Mouse (Mus musculus) forebrain, embryonic 14.5 days (tissue): ENCODE data around the gene Psmd4. TPM values are rescaled to one million over a fixed set of nuclear protein-coding genes. Genes with fewer than 3 reads are reported as not detected.
A peak's percentile ranks its signal among the peaks of the same experiment; 100 is the strongest.

ENCODE experiments used
- ATAC-seq: fragments of 200-750 bp; cut with Nextera tagmentation; 2 replicates; pipeline ENCODE4 v1.8.0; 2017; ENCODE audit warnings: mild to moderate bottlenecking, moderate library complexity
- DNase-seq: peaks from one replicate; pipeline ENCODE4 v3.0.0-alpha.2; 2015; ENCODE audit warnings: low spot score
- H3K27ac ChIP-seq: fragments of 300-500 bp; sonication (generic); 2 replicates; pipeline ENCODE4 v1.5.1; 2014; ENCODE audit warnings: low read depth, mild to moderate bottlenecking, control low read depth, low read length, moderate library complexity
- H3K27me3 ChIP-seq: fragments of 300-500 bp; sonication (generic); replicated peaks from 2 replicates; pipeline ENCODE4 v1.6.1; 2014; ENCODE audit warnings: low read length, control low read depth, mixed read lengths; ENCODE audit not compliant: control insufficient read depth, insufficient read depth
- H3K36me3 ChIP-seq: fragments of 300-500 bp; sonication (generic); 2 replicates; pipeline ENCODE4 v1.6.1; 2014; ENCODE audit warnings: low read length, control low read depth; ENCODE audit not compliant: control insufficient read depth, insufficient read depth
- H3K4me1 ChIP-seq: fragments of 300-500 bp; sonication (generic); 2 replicates; pipeline ENCODE4 v1.6.1; 2014; ENCODE audit warnings: antibody characterized with exemption, low read length, control low read depth; ENCODE audit not compliant: control insufficient read depth, insufficient read depth
- H3K4me2 ChIP-seq: fragments of 300-500 bp; sonication (generic); 2 replicates; pipeline ENCODE4 v1.6.1; 2014; ENCODE audit warnings: mild to moderate bottlenecking, control low read depth, low read length
- H3K4me3 ChIP-seq: fragments of 300-500 bp; sonication (generic); 2 replicates; pipeline ENCODE4 v1.5.1; 2014; ENCODE audit warnings: low read depth, low read length, control low read depth
- H3K9ac ChIP-seq: fragments of 300-500 bp; sonication (generic); 2 replicates; pipeline ENCODE4 v1.6.1; 2014; ENCODE audit warnings: mild to moderate bottlenecking, low read length, control low read depth, moderate library complexity
- H3K9me3 ChIP-seq: fragments of 300-500 bp; sonication (generic); replicated peaks from 2 replicates; pipeline ENCODE4 v1.6.1; 2016; ENCODE audit warnings: low read length, control low read depth, mixed read lengths; ENCODE audit not compliant: control insufficient read depth
- WGBS: fragments of 180-500 bp; shearing (Covaris S2); extraction: QIAGEN DNeasy Blood & Tissue Kit; methylation state at CpG from one replicate; pipeline ENCODE4 v1.1.7; 2014; 5-methylcytosine and 5-hydroxymethylcytosine counted together
- polyA plus RNA-seq: library from polyadenylated mRNA; unstranded; fragments of >200 nt; fragmentation: Nextera tagmentation; extraction: Ambion mirVana; gene quantifications from 2 replicates; pipeline ENCODE4 v1.2.1, GENCODE M21; 2014

Gene Psmd4
- polyA plus RNA-seq, 1 experiment from 2014 or later, result 334 TPM

GRCm38 (mm10) chr3:95054481-95055260 is 12.3 kb upstream of the Psmd4 start:
- Histone ChIP-seq H3K4me1 (no peaks in the 10 kb centered on the region), H3K4me2 (no peak overlapping the region), H3K36me3 (peaks cover 22% of the 10 kb centered on the region), H3K9me3 (no peaks in the 10 kb centered on the region), H3K4me3 (no peak overlapping the region), H3K27ac (no peak overlapping the region), H3K27me3 (no peaks in the 10 kb centered on the region), H3K9ac (no peak overlapping the region)
- peak; percentile 34 for DNase-seq
- 48% methylated on average over 10 of the region's 10 CpGs for WGBS
- ATAC-seq, result no peak

- 35% methylated on average over 3 of the region's 3 CpGs for WGBS
- H3K4me3 ChIP-seq, result no peak overlapping the region
- ATAC-seq, result peak; percentile 20; the same call in 1 of the 2 replicates
These were observed 11.3 kb upstream of the Psmd4 start for GRCm38 (mm10) chr3:95053701-95054100.

GRCm38 (mm10) chr3:95052959-95053358 is 10.5 kb upstream of the Psmd4 start:
- DNase-seq (peak; percentile 84), ATAC-seq (peak; percentile 52; the same call in 1 of the 2 replicates)
- Histone ChIP-seq H3K27ac (no peak overlapping the region), H3K9ac (no peak overlapping the region), H3K4me3 (no peak overlapping the region), H3K4me2 (no peak overlapping the region), H3K9me3 (no peaks in the 10 kb centered on the region), H3K4me1 (no peaks in the 10 kb centered on the region), H3K36me3 (peaks cover 4% of the 10 kb centered on the region), H3K27me3 (no peaks in the 10 kb centered on the region)
- WGBS, result 43% methylated on average over 1 of the region's 1 CpGs

More at GRCm38 (mm10) chr3:95053701-95054100, 11.3 kb upstream of the Psmd4 start:
- Histone ChIP-seq H3K4me2 (no peak overlapping the region), H3K27ac (no peak overlapping the region), H3K36me3 (peaks cover 12% of the 10 kb centered on the region), H3K9ac (no peak overlapping the region), H3K27me3 (no peaks in the 10 kb centered on the region), H3K4me1 (no peaks in the 10 kb centered on the region), H3K9me3 (no peaks in the 10 kb centered on the region)
- DNase-seq, result peak; percentile 72

GRCm38 (mm10) chr3:95047914-95048313 is 5.5 kb upstream of the Psmd4 start:
- H3K9ac ChIP-seq, result no peak overlapping the region

GRCm38 (mm10) chr3:95046462-95047057 is 4.1 kb upstream of the Psmd4 start:
- Histone ChIP-seq H3K27me3 (no peaks in the 10 kb centered on the region), H3K4me3 (no peak overlapping the region), H3K36me3 (no peaks in the 10 kb centered on the region), H3K4me1 (peaks cover 2% of the 10 kb centered on the region; the same call in 1 of the 2 replicates), H3K27ac (no peak overlapping the region), H3K9me3 (no peaks in the 10 kb centered on the region), H3K9ac (no peak overlapping the region), H3K4me2 (no peak overlapping the region)
- ATAC-seq (no peak), DNase-seq (no peak)
- WGBS, result 91% methylated on average over 11 of the region's 11 CpGs

More at GRCm38 (mm10) chr3:95047914-95048313, 5.5 kb upstream of the Psmd4 start:
- WGBS, result 81% methylated on average over 3 of the region's 3 CpGs
- no peaks in the 10 kb centered on the region for H3K36me3 ChIP-seq
- no peaks in the 10 kb centered on the region for H3K9me3 ChIP-seq
- no peak overlapping the region for H3K4me3 ChIP-seq
- no peak overlapping the region for H3K27ac ChIP-seq
- H3K4me2 ChIP-seq, result no peak overlapping the region
- no peak for ATAC-seq
- no peaks in the 10 kb centered on the region for H3K27me3 ChIP-seq
- H3K4me1 ChIP-seq, result no peaks in the 10 kb centered on the region
- no peak for DNase-seq

- no peaks in the 10 kb centered on the region for H3K9me3 ChIP-seq
- WGBS, result 80% methylated on average over 6 of the region's 6 CpGs
- no peak overlapping the region for H3K27ac ChIP-seq
- no peak overlapping the region for H3K4me2 ChIP-seq
- ATAC-seq (no peak), DNase-seq (no peak)
- no peak overlapping the region for H3K9ac ChIP-seq
- peaks cover 6% of the 10 kb centered on the region; the same call in 1 of the 2 replicates for H3K4me1 ChIP-seq
- H3K27me3 ChIP-seq, result no peaks in the 10 kb centered on the region
- peaks cover 11% of the 10 kb centered on the region; the same call in 1 of the 2 replicates for H3K36me3 ChIP-seq
- H3K4me3 ChIP-seq, result no peak overlapping the region
These were observed 837 bp upstream of the Psmd4 start for GRCm38 (mm10) chr3:95043251-95043650.

- DNase-seq (no peak), ATAC-seq (peak; percentile 67)
- Histone ChIP-seq H3K4me1 (peaks cover 6% of the 10 kb centered on the region; the same call in 1 of the 2 replicates), H3K4me2 (peak overlapping the region; percentile 40), H3K9me3 (no peaks in the 10 kb centered on the region), H3K9ac (peak overlapping the region; percentile 9; the same call in 1 of the 2 replicates), H3K27ac (no peak overlapping the region), H3K36me3 (peaks cover 12% of the 10 kb centered on the region; the same call in 1 of the 2 replicates), H3K4me3 (peak overlapping the region; percentile 72), H3K27me3 (no peaks in the 10 kb centered on the region)
- WGBS, result 35% methylated on average over 7 of the region's 7 CpGs
These were observed 420 bp upstream of the Psmd4 start for GRCm38 (mm10) chr3:95042838-95043229.

- H3K4me3 ChIP-seq, result peak overlapping the region; percentile 72
- no peak overlapping the region for H3K27ac ChIP-seq
- H3K9me3 ChIP-seq, result no peaks in the 10 kb centered on the region
- peaks cover 15% of the 10 kb centered on the region; the same call in 1 of the 2 replicates for H3K36me3 ChIP-seq
- peaks cover 6% of the 10 kb centered on the region; the same call in 1 of the 2 replicates for H3K4me1 ChIP-seq
- WGBS, result 19% methylated on average over 3 of the region's 3 CpGs
- ATAC-seq, result no peak
- peak overlapping the region; percentile 55 for H3K4me2 ChIP-seq
- H3K27me3 ChIP-seq, result no peaks in the 10 kb centered on the region
- no peak for DNase-seq
- peak overlapping the region; percentile 80 for H3K9ac ChIP-seq
These were observed 789 bp downstream of the Psmd4 start for GRCm38 (mm10) chr3:95041625-95042024.

- 67% methylated on average over 3 of the region's 3 CpGs for WGBS
- Histone ChIP-seq H3K27me3 (no peaks in the 10 kb centered on the region), H3K36me3 (peaks cover 52% of the 10 kb centered on the region), H3K9me3 (no peaks in the 10 kb centered on the region), H3K4me1 (no peaks in the 10 kb centered on the region), H3K4me2 (no peak overlapping the region), H3K27ac (no peak overlapping the region), H3K4me3 (no peak overlapping the region), H3K9ac (no peak overlapping the region)
- DNase-seq (no peak), ATAC-seq (no peak)
These were observed 12.5 kb downstream of the Psmd4 start for GRCm38 (mm10) chr3:95029953-95030352.
